Mouse (Mus musculus) stomach, postnatal 0 days (tissue): ENCODE data around the gene Sdk2. TPM values are rescaled to one million over a fixed set of nuclear protein-coding genes. Genes with fewer than 3 reads are reported as not detected.

Experiments used
- ATAC-seq: fragments of 200-750 bp; cut with Nextera tagmentation; 2 replicates; pipeline ENCODE4 v1.8.0; 2017; ENCODE audit not compliant: low FRiP score, low TSS enrichment
- DNase-seq: peaks from one replicate; pipeline ENCODE4 v3.0.0-alpha.2; 2016; ENCODE audit warnings: low spot score
- H3K27ac ChIP-seq: fragments of 300-500 bp; sonication (generic); replicated peaks from 2 replicates; pipeline ENCODE4 v1.5.1; 2014; ENCODE audit warnings: mild to moderate bottlenecking, control low read depth
- H3K27me3 ChIP-seq: fragments of 300-500 bp; sonication (generic); 2 replicates; pipeline ENCODE4 v1.6.1; 2014; ENCODE audit warnings: low read length; ENCODE audit not compliant: control insufficient read depth, insufficient read depth
- H3K36me3 ChIP-seq: fragments of 300-500 bp; sonication (generic); 2 replicates; pipeline ENCODE4 v1.6.1; 2014; ENCODE audit warnings: low read length, mixed read lengths; ENCODE audit not compliant: control insufficient read depth, insufficient read depth
- H3K4me1 ChIP-seq: fragments of 300-500 bp; sonication (generic); replicated peaks from 2 replicates; pipeline ENCODE4 v1.6.1; 2014; ENCODE audit warnings: antibody characterized with exemption; ENCODE audit not compliant: control insufficient read depth, insufficient read depth
- H3K4me2 ChIP-seq: fragments of 300-500 bp; sonication (generic); replicated peaks from 2 replicates; pipeline ENCODE4 v1.6.1; 2014; ENCODE audit warnings: low read depth, mild to moderate bottlenecking, control low read depth, moderate library complexity
- H3K4me3 ChIP-seq: fragments of 300-500 bp; sonication (generic); 2 replicates; pipeline ENCODE4 v1.5.1; 2014; ENCODE audit warnings: low read depth, low read length, control low read depth
- H3K9ac ChIP-seq: fragments of 300-500 bp; sonication (generic); 2 replicates; pipeline ENCODE4 v1.6.1; 2014; ENCODE audit warnings: mild to moderate bottlenecking, low read length, control low read depth, mixed read lengths
- H3K9me3 ChIP-seq: fragments of 300-500 bp; sonication (generic); 2 replicates; pipeline ENCODE4 v1.6.1; 2016; ENCODE audit warnings: low read length; ENCODE audit not compliant: control insufficient read depth
- CTCF ChIP-seq: IDR thresholded peaks from 2 replicates; pipeline ENCODE4 v1.5.1; 2016; ENCODE audit warnings: antibody characterized with exemption, low read depth, mild to moderate bottlenecking, moderate library complexity
- EP300 ChIP-seq: optimal IDR thresholded peaks from 2 replicates; pipeline ENCODE3; 2016; ENCODE audit warnings: antibody characterized with exemption
- WGBS: fragments of 180-500 bp; shearing (Covaris S2); extraction: QIAGEN DNeasy Blood & Tissue Kit; methylation state at CpG from one replicate; pipeline ENCODE4 v1.1.7; 2014; 5-methylcytosine and 5-hydroxymethylcytosine counted together
- polyA plus RNA-seq: library from polyadenylated mRNA; unstranded; fragments of >200 nt; fragmentation: Nextera tagmentation; extraction: Ambion mirVana; gene quantifications from 2 replicates; pipeline ENCODE4 v1.2.1, GENCODE M21; 2015

Gene Sdk2
- polyA plus RNA-seq, 1 experiment from 2014 or later, result 0.45 TPM

GRCm38 (mm10) chr11:113867066-113867465 lies 199.8 kb downstream of the Sdk2 start:
- TF ChIP-seq CTCF (no peak), EP300 (no peak)
- H3K27ac ChIP-seq, result no peak overlapping the region
- no peak overlapping the region for H3K9ac ChIP-seq
- H3K4me1 ChIP-seq, result no peaks in the 10 kb centered on the region
- WGBS, result 86% methylated on average over 8 of the region's 8 CpGs
- no peaks in the 10 kb centered on the region for H3K27me3 ChIP-seq
- H3K9me3 ChIP-seq, result no peaks in the 10 kb centered on the region
- H3K4me2 ChIP-seq, result no peak overlapping the region
- no peak overlapping the region for H3K4me3 ChIP-seq
- H3K36me3 ChIP-seq, result no peaks in the 10 kb centered on the region
- ATAC-seq (no peak), DNase-seq (no peak)

DNA sequence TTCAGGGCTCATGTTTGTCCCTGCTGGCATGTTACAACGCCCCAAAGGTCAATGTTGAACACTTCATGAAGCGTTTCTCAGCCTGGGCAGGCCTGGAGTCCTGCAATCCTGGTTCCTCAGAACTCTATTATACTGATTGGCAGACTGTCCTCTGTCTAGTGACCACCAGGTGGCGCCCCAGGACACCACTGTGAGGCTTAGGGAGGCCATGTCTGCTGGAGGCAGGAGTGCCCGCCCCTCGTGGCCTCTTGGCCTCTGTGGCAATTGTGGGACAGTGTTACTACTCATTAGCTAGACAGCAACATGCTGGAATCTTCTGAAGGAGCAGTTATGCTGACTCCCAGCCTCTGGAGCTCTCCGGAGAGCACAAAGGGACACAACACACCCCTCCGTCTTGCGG lies 201.2 kb downstream of the Sdk2 start:
- no peaks in the 10 kb centered on the region for H3K27me3 ChIP-seq
- DNase-seq, result peak; percentile 89
- TF ChIP-seq CTCF, result peak; percentile 99
- no peak for TF ChIP-seq EP300
- no peaks in the 10 kb centered on the region for H3K36me3 ChIP-seq
- H3K4me2 ChIP-seq, result no peak overlapping the region
- 37% methylated on average over 8 of the region's 8 CpGs for WGBS
- no peak overlapping the region for H3K9ac ChIP-seq
- no peak overlapping the region for H3K27ac ChIP-seq
- no peak overlapping the region for H3K4me3 ChIP-seq
- no peaks in the 10 kb centered on the region for H3K4me1 ChIP-seq
- no peaks in the 10 kb centered on the region for H3K9me3 ChIP-seq
- ATAC-seq, result peak; percentile 87

DNA sequence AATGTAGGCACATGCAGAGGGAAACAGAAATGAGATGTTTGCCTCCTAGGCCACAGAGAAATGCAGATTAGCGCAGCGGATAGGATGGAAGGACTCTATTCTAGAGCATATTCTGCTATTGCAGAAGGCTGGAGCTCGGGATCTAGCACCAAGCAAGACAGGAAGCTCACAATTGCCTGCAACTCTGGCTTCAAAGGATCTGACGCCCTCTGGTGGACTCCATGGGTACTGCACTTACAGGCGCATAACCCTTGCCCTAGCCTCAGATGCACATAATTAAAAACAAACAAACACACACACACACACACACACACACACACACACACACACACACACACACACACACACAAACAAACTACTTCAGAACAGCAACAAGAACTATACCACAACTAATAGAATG lies 203.4 kb downstream of the Sdk2 start:
- no peaks in the 10 kb centered on the region for H3K27me3 ChIP-seq
- ATAC-seq (no peak), DNase-seq (peak; percentile 28)
- H3K27ac ChIP-seq, result no peak overlapping the region
- 80% methylated on average over 5 of the region's 5 CpGs for WGBS
- H3K9me3 ChIP-seq, result no peaks in the 10 kb centered on the region
- H3K36me3 ChIP-seq, result no peaks in the 10 kb centered on the region
- H3K4me2 ChIP-seq, result no peak overlapping the region
- H3K4me3 ChIP-seq, result no peak overlapping the region
- no peak overlapping the region for H3K9ac ChIP-seq
- TF ChIP-seq EP300 (no peak), CTCF (peak; percentile 71)
- H3K4me1 ChIP-seq, result no peaks in the 10 kb centered on the region

DNA sequence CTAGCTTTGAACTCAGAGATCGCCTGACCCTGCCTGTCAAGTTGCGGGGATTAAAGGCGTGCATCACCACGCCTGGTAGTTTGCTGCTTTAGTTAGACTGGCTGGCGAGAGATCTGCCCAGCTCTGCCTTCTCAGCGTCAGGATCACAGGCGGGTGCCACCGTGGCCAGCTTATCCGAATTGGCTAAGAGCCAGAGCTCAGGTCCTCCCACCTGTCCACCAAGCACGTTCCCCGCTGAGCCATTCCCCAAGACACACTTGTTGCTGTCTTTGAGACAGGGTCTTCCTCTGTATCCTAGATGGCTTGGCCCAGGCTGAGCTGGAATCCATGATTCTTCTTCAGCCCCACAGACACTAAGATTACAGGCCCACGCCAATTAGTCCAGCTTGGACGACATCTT lies 211.2 kb downstream of the Sdk2 start:
- no peaks in the 10 kb centered on the region for H3K36me3 ChIP-seq
- WGBS, result 71% methylated on average over 13 of the region's 13 CpGs
- H3K4me3 ChIP-seq, result no peak overlapping the region
- no peaks in the 10 kb centered on the region for H3K27me3 ChIP-seq
- TF ChIP-seq CTCF, result no peak
- no peak for TF ChIP-seq EP300
- H3K9me3 ChIP-seq, result no peaks in the 10 kb centered on the region
- no peak overlapping the region for H3K9ac ChIP-seq
- ATAC-seq (no peak), DNase-seq (no peak)
- H3K4me2 ChIP-seq, result no peak overlapping the region
- no peak overlapping the region for H3K27ac ChIP-seq
- H3K4me1 ChIP-seq, result no peaks in the 10 kb centered on the region

- WGBS, result 72% methylated on average over 8 of the region's 8 CpGs
- no peak for TF ChIP-seq EP300
- no peak for TF ChIP-seq CTCF
- no peak overlapping the region for H3K27ac ChIP-seq
- no peaks in the 10 kb centered on the region for H3K36me3 ChIP-seq
- DNase-seq (no peak), ATAC-seq (no peak)
- H3K9me3 ChIP-seq, result no peaks in the 10 kb centered on the region
- no peak overlapping the region for H3K4me3 ChIP-seq
- no peak overlapping the region for H3K4me2 ChIP-seq
- no peaks in the 10 kb centered on the region for H3K27me3 ChIP-seq
- H3K9ac ChIP-seq, result no peak overlapping the region
- H3K4me1 ChIP-seq, result no peaks in the 10 kb centered on the region
Measured at GRCm38 (mm10) chr11:113851750-113852149, 215.1 kb downstream of the Sdk2 start.

GRCm38 (mm10) chr11:113849322-113849721 lies 217.5 kb downstream of the Sdk2 start:
- no peak overlapping the region for H3K9ac ChIP-seq
- no peak overlapping the region for H3K4me2 ChIP-seq
- H3K4me1 ChIP-seq, result no peaks in the 10 kb centered on the region
- no peak overlapping the region for H3K4me3 ChIP-seq
- DNase-seq (no peak), ATAC-seq (no peak)
- no peaks in the 10 kb centered on the region for H3K9me3 ChIP-seq
- no peaks in the 10 kb centered on the region for H3K36me3 ChIP-seq
- 79% methylated on average over 7 of the region's 7 CpGs for WGBS
- no peaks in the 10 kb centered on the region for H3K27me3 ChIP-seq
- TF ChIP-seq EP300 (no peak), CTCF (no peak)
- no peak overlapping the region for H3K27ac ChIP-seq
